Mouse (Mus musculus) heart, embryonic 11.5 days (tissue): ENCODE measurements around the gene Tmem56. TPM values are rescaled to one million over a fixed set of nuclear protein-coding genes. Genes with fewer than 3 reads are reported as not detected.

Source experiments
- ATAC-seq: fragments of 200-750 bp; cut with Nextera tagmentation; replicated peaks from 2 replicates; pipeline ENCODE4 v1.8.0; 2017; ENCODE audit warnings: moderate library complexity; ENCODE audit not compliant: insufficient number of reproducible peaks, low FRiP score, low TSS enrichment
- H3K27ac ChIP-seq: fragments of 300-500 bp; sonication (generic); 2 replicates; pipeline ENCODE4 v1.5.1; 2014; ENCODE audit warnings: mild to moderate bottlenecking, low read depth, low read length
- H3K27me3 ChIP-seq: fragments of 300-500 bp; sonication (generic); 2 replicates; pipeline ENCODE4 v1.6.1; 2014; ENCODE audit warnings: mild to moderate bottlenecking, low read length, mixed read lengths; ENCODE audit not compliant: control insufficient read depth, insufficient read depth
- H3K36me3 ChIP-seq: fragments of 300-500 bp; sonication (generic); 2 replicates; pipeline ENCODE4 v1.6.1; 2014; ENCODE audit warnings: mild to moderate bottlenecking, low read length, moderate library complexity, mixed read lengths; ENCODE audit not compliant: control insufficient read depth, insufficient read depth
- H3K4me1 ChIP-seq: fragments of 300-500 bp; sonication (generic); 2 replicates; pipeline ENCODE4 v1.6.1; 2014; ENCODE audit warnings: low read length; ENCODE audit not compliant: control insufficient read depth, insufficient read depth
- H3K4me2 ChIP-seq: fragments of 300-500 bp; sonication (generic); 2 replicates; pipeline ENCODE4 v1.6.1; 2014; ENCODE audit warnings: mild to moderate bottlenecking, moderate library complexity
- H3K4me3 ChIP-seq: fragments of 300-500 bp; sonication (generic); 2 replicates; pipeline ENCODE4 v1.5.1; 2014; ENCODE audit warnings: low read depth, low read length
- H3K9ac ChIP-seq: fragments of 300-500 bp; sonication (generic); 2 replicates; pipeline ENCODE4 v1.6.1; 2014; ENCODE audit warnings: mild to moderate bottlenecking, low read depth, low read length, moderate library complexity
- H3K9me3 ChIP-seq: fragments of 300-500 bp; sonication (generic); replicated peaks from 2 replicates; pipeline ENCODE4 v1.6.1; 2016; ENCODE audit warnings: low read length; ENCODE audit not compliant: control insufficient read depth
- WGBS: fragments of 180-500 bp; shearing (Covaris S2); extraction: QIAGEN DNeasy Blood & Tissue Kit; methylation state at CpG from one replicate; pipeline ENCODE4 v1.1.7; 2014; ENCODE audit not compliant: insufficient replicate concordance; 5-methylcytosine and 5-hydroxymethylcytosine counted together
- polyA plus RNA-seq: library from polyadenylated mRNA; unstranded; fragments of >200 nt; fragmentation: Nextera tagmentation; extraction: Ambion mirVana; gene quantifications from 2 replicates; pipeline ENCODE4 v1.2.1, GENCODE M21; 2014

The Tmem56 gene
- polyA plus RNA-seq, 1 experiment from 2014 or later: 2.5 TPM

- 59% methylated on average over 9 of the region's 9 CpGs for WGBS
- Histone ChIP-seq H3K4me2 (no peak overlapping the region), H3K4me1 (peaks cover 4% of the 10 kb centered on the region), H3K36me3 (no peaks in the 10 kb centered on the region), H3K27ac (no peak overlapping the region), H3K9ac (no peak overlapping the region), H3K9me3 (no peaks in the 10 kb centered on the region), H3K4me3 (no peak overlapping the region), H3K27me3 (no peaks in the 10 kb centered on the region)
- no peak for ATAC-seq
Measured at GRCm38 (mm10) chr3:121242111-121242936, 40.6 kb downstream of the Tmem56 start.

GRCm38 (mm10) chr3:121240362-121241040, 42.4 kb downstream of the Tmem56 start:
- Histone ChIP-seq H3K4me2 (no peak overlapping the region; the same call in 1 of the 2 replicates), H3K27ac (no peak overlapping the region), H3K9me3 (no peaks in the 10 kb centered on the region), H3K4me3 (no peak overlapping the region), H3K27me3 (no peaks in the 10 kb centered on the region), H3K36me3 (no peaks in the 10 kb centered on the region), H3K9ac (no peak overlapping the region), H3K4me1 (peaks cover 4% of the 10 kb centered on the region)
- WGBS: 44% methylated on average over 8 of the region's 8 CpGs
- ATAC-seq: no peak

GRCm38 (mm10) chr3:121239096-121239495, 43.8 kb downstream of the Tmem56 start:
- Histone ChIP-seq H3K9me3 (no peaks in the 10 kb centered on the region), H3K4me2 (no peak overlapping the region), H3K27ac (no peak overlapping the region), H3K4me1 (peaks cover 4% of the 10 kb centered on the region), H3K36me3 (no peaks in the 10 kb centered on the region), H3K4me3 (no peak overlapping the region), H3K9ac (no peak overlapping the region), H3K27me3 (no peaks in the 10 kb centered on the region)
- 78% methylated on average over 8 of the region's 8 CpGs for WGBS
- ATAC-seq: no peak

- Histone ChIP-seq H3K9ac (no peak overlapping the region), H3K9me3 (no peaks in the 10 kb centered on the region), H3K27me3 (no peaks in the 10 kb centered on the region), H3K27ac (no peak overlapping the region), H3K4me3 (no peak overlapping the region), H3K4me1 (peaks cover 9% of the 10 kb centered on the region), H3K4me2 (no peak overlapping the region), H3K36me3 (no peaks in the 10 kb centered on the region)
- no peak for ATAC-seq
- 87% methylated on average over 8 of the region's 8 CpGs for WGBS
Measured at GRCm38 (mm10) chr3:121224763-121225162, 58.1 kb downstream of the Tmem56 start.

GRCm38 (mm10) chr3:121224185-121224584, 58.7 kb downstream of the Tmem56 start:
- H3K9me3 ChIP-seq: no peaks in the 10 kb centered on the region
- H3K27ac ChIP-seq: no peak overlapping the region
- no peak overlapping the region for H3K4me2 ChIP-seq
- H3K9ac ChIP-seq: no peak overlapping the region
- peaks cover 9% of the 10 kb centered on the region for H3K4me1 ChIP-seq
- ATAC-seq: no peak
- no peak overlapping the region for H3K4me3 ChIP-seq
- H3K36me3 ChIP-seq: no peaks in the 10 kb centered on the region
- 90% methylated on average over 6 of the region's 6 CpGs for WGBS
- no peaks in the 10 kb centered on the region for H3K27me3 ChIP-seq

GRCm38 (mm10) chr3:121221987-121222386, 60.9 kb downstream of the Tmem56 start:
- H3K27ac ChIP-seq: no peak overlapping the region
- H3K4me3 ChIP-seq: no peak overlapping the region
- peak overlapping the region; percentile 2; the same call in 1 of the 2 replicates for H3K4me2 ChIP-seq
- H3K27me3 ChIP-seq: no peaks in the 10 kb centered on the region
- H3K9me3 ChIP-seq: no peaks in the 10 kb centered on the region
- H3K36me3 ChIP-seq: no peaks in the 10 kb centered on the region
- no peak overlapping the region for H3K9ac ChIP-seq
- 46% methylated on average over 7 of the region's 7 CpGs for WGBS
- H3K4me1 ChIP-seq: peaks cover 9% of the 10 kb centered on the region
- ATAC-seq: 0 out of 2 replicates have a peak, but pooled peaks have one; percentile 18

GRCm38 (mm10) chr3:121217011-121217410, 65.9 kb downstream of the Tmem56 start:
- no peaks in the 10 kb centered on the region for H3K36me3 ChIP-seq
- H3K27me3 ChIP-seq: no peaks in the 10 kb centered on the region
- 88% methylated on average over 6 of the region's 6 CpGs for WGBS
- ATAC-seq: no peak
- no peak overlapping the region for H3K4me3 ChIP-seq
- no peak overlapping the region for H3K4me2 ChIP-seq
- no peak overlapping the region for H3K9ac ChIP-seq
- H3K9me3 ChIP-seq: no peaks in the 10 kb centered on the region
- H3K27ac ChIP-seq: no peak overlapping the region
- H3K4me1 ChIP-seq: peaks cover 6% of the 10 kb centered on the region

GRCm38 (mm10) chr3:121213501-121213900, 69.4 kb downstream of the Tmem56 start:
- Histone ChIP-seq H3K27me3 (no peaks in the 10 kb centered on the region), H3K4me1 (no peaks in the 10 kb centered on the region), H3K36me3 (no peaks in the 10 kb centered on the region), H3K9ac (no peak overlapping the region), H3K4me3 (no peak overlapping the region), H3K27ac (no peak overlapping the region), H3K4me2 (no peak overlapping the region), H3K9me3 (no peaks in the 10 kb centered on the region)
- ATAC-seq: no peak
- WGBS: 73% methylated on average over 3 of the region's 3 CpGs
